Mouse (Mus musculus): ENCODE measurements around the gene Zbed4. TPM values are rescaled to one million over a fixed set of nuclear protein-coding genes. Genes with fewer than 3 reads are reported as not detected.

The Zbed4 gene
- polyA plus RNA-seq, 1 experiment from 2014 or later = 35.3 TPM

- DNase-seq (ENCODE audit: low spot score) = no peak
- 92% methylated on average over 7 of the region's 7 CpGs for WGBS
- no peaks in the 10 kb centered on the region for H3K27me3 ChIP-seq (ENCODE audit: low read depth, poor library complexity, severe bottlenecking)
- H3K4me3 ChIP-seq = no peak overlapping the region
- H3K9me3 ChIP-seq (replicated peaks) = no peaks in the 10 kb centered on the region
- H3K4me1 ChIP-seq = peaks cover 21% of the 10 kb centered on the region
- H3K36me3 ChIP-seq = peaks cover 69% of the 10 kb centered on the region
- H3K27ac ChIP-seq = no peak overlapping the region
These were observed 71.1 kb downstream of the Zbed4 start for GRCm38 (mm10) chr15:88822513-88822912.

GRCm38 (mm10) chr15:88823376-88823775, 71.9 kb downstream of the Zbed4 start:
- no peak for DNase-seq (ENCODE audit: low spot score)
- no peaks in the 10 kb centered on the region for H3K27me3 ChIP-seq (ENCODE audit: low read depth, poor library complexity, severe bottlenecking)
- H3K9me3 ChIP-seq (replicated peaks) = no peaks in the 10 kb centered on the region
- WGBS = 90% methylated on average over 5 of the region's 5 CpGs
- no peak overlapping the region for H3K4me3 ChIP-seq
- peaks cover 69% of the 10 kb centered on the region for H3K36me3 ChIP-seq
- no peak overlapping the region for H3K27ac ChIP-seq
- peaks cover 20% of the 10 kb centered on the region for H3K4me1 ChIP-seq

GRCm38 (mm10) chr15:88827466-88827865, 76.0 kb downstream of the Zbed4 start:
- Histone ChIP-seq H3K27me3 (ENCODE audit: low read depth, poor library complexity, severe bottlenecking) (no peaks in the 10 kb centered on the region), H3K36me3 (peaks cover 53% of the 10 kb centered on the region), H3K4me1 (peaks cover 8% of the 10 kb centered on the region), H3K27ac (no peak overlapping the region), H3K4me3 (no peak overlapping the region), H3K9me3 (replicated peaks) (no peaks in the 10 kb centered on the region)
- 92% methylated on average over 6 of the region's 6 CpGs for WGBS
- DNase-seq (ENCODE audit: low spot score) = no peak

- H3K4me3 ChIP-seq = no peak overlapping the region
- peak; percentile 79 for DNase-seq (ENCODE audit: low spot score)
- H3K27ac ChIP-seq = no peak overlapping the region
- H3K36me3 ChIP-seq = peaks cover 45% of the 10 kb centered on the region
- peaks cover 13% of the 10 kb centered on the region for H3K4me1 ChIP-seq
- H3K27me3 ChIP-seq (ENCODE audit: low read depth, poor library complexity, severe bottlenecking) = no peaks in the 10 kb centered on the region
- H3K9me3 ChIP-seq (replicated peaks) = no peaks in the 10 kb centered on the region
- 24% methylated on average over 9 of the region's 9 CpGs for WGBS
These were observed 76.7 kb downstream of the Zbed4 start for GRCm38 (mm10) chr15:88827991-88828799.

- Histone ChIP-seq H3K9me3 (replicated peaks) (no peaks in the 10 kb centered on the region), H3K27ac (no peak overlapping the region), H3K4me1 (peaks cover 13% of the 10 kb centered on the region), H3K4me3 (no peak overlapping the region), H3K27me3 (ENCODE audit: low read depth, poor library complexity, severe bottlenecking) (no peaks in the 10 kb centered on the region), H3K36me3 (peaks cover 37% of the 10 kb centered on the region)
- peak; percentile 92 for DNase-seq (ENCODE audit: low spot score)
- whole genome bisulfite sequencing = 57% methylated on average over 17 of the region's 17 CpGs
These were observed 77.6 kb downstream of the Zbed4 start for GRCm38 (mm10) chr15:88828800-88829705.

- DNase-seq (ENCODE audit: low spot score) = no peak
- 82% methylated on average over 6 of the region's 6 CpGs for WGBS
- Histone ChIP-seq H3K4me1 (peaks cover 13% of the 10 kb centered on the region), H3K27ac (no peak overlapping the region), H3K27me3 (ENCODE audit: low read depth, poor library complexity, severe bottlenecking) (no peaks in the 10 kb centered on the region), H3K4me3 (no peak overlapping the region), H3K36me3 (peaks cover 28% of the 10 kb centered on the region), H3K9me3 (replicated peaks) (no peaks in the 10 kb centered on the region)
These were observed 78.5 kb downstream of the Zbed4 start for GRCm38 (mm10) chr15:88829791-88830440.

GRCm38 (mm10) chr15:88830696-88831095, 79.2 kb downstream of the Zbed4 start:
- Histone ChIP-seq H3K9me3 (replicated peaks) (no peaks in the 10 kb centered on the region), H3K27ac (no peak overlapping the region), H3K4me3 (no peak overlapping the region), H3K4me1 (peaks cover 13% of the 10 kb centered on the region), H3K36me3 (peaks cover 20% of the 10 kb centered on the region), H3K27me3 (ENCODE audit: low read depth, poor library complexity, severe bottlenecking) (no peaks in the 10 kb centered on the region)
- WGBS = 83% methylated on average over 5 of the region's 5 CpGs
- DNase-seq (ENCODE audit: low spot score) = no peak

GRCm38 (mm10) chr15:88831482-88831881, 80.0 kb downstream of the Zbed4 start:
- H3K9me3 ChIP-seq (replicated peaks) = no peaks in the 10 kb centered on the region
- 82% methylated on average over 5 of the region's 5 CpGs for WGBS
- peaks cover 13% of the 10 kb centered on the region for H3K36me3 ChIP-seq
- no peak overlapping the region for H3K4me3 ChIP-seq
- H3K27me3 ChIP-seq (ENCODE audit: low read depth, poor library complexity, severe bottlenecking) = no peaks in the 10 kb centered on the region
- peaks cover 15% of the 10 kb centered on the region for H3K4me1 ChIP-seq
- no peak for DNase-seq (ENCODE audit: low spot score)
- no peak overlapping the region for H3K27ac ChIP-seq

- H3K4me1 ChIP-seq = peaks cover 26% of the 10 kb centered on the region
- DNase-seq (ENCODE audit: low spot score) = no peak
- no peaks in the 10 kb centered on the region for H3K9me3 ChIP-seq (replicated peaks)
- no peaks in the 10 kb centered on the region for H3K27me3 ChIP-seq (ENCODE audit: low read depth, poor library complexity, severe bottlenecking)
- no peak overlapping the region for H3K4me3 ChIP-seq
- H3K36me3 ChIP-seq = peaks cover 2% of the 10 kb centered on the region; the same call in 1 of the 2 replicates
- 78% methylated on average over 9 of the region's 9 CpGs for WGBS
- no peak overlapping the region for H3K27ac ChIP-seq
These were observed 81.1 kb downstream of the Zbed4 start for GRCm38 (mm10) chr15:88832536-88832935.

Other genes starting within 250 kb of the Zbed4 start
- gene Zdhhc25, start 151.4 kb upstream of the Zbed4 start, polyA plus RNA-seq (2016; fragmentation: Nextera tagmentation; extraction: Ambion mirVana) = not detected in 2 replicates
- gene Brd1, start 17.4 kb upstream of the Zbed4 start, polyA plus RNA-seq (2016; fragmentation: Nextera tagmentation; extraction: Ambion mirVana) = 23.9 and 26.5 TPM in 2 replicates
- gene Alg12, start 67.7 kb downstream of the Zbed4 start, polyA plus RNA-seq (2016; fragmentation: Nextera tagmentation; extraction: Ambion mirVana) = 10.8 and 12.3 TPM in 2 replicates
- gene Creld2, start 68.0 kb downstream of the Zbed4 start, polyA plus RNA-seq (2016; fragmentation: Nextera tagmentation; extraction: Ambion mirVana) = 98.5 and 99.0 TPM in 2 replicates
- gene Pim3, start 110.5 kb downstream of the Zbed4 start, polyA plus RNA-seq (2016; fragmentation: Nextera tagmentation; extraction: Ambion mirVana) = 46.6 and 48.2 TPM in 2 replicates
- gene Ttll8, start 202.8 kb downstream of the Zbed4 start, polyA plus RNA-seq (2016; fragmentation: Nextera tagmentation; extraction: Ambion mirVana) = not detected in 2 replicates
- not detected in 2 replicates for gene Mlc1, start 227.3 kb downstream of the Zbed4 start, polyA plus RNA-seq (2016; fragmentation: Nextera tagmentation; extraction: Ambion mirVana)
- 0.11 and 0.18 TPM in 2 replicates for gene Mov10l1, start 231.2 kb downstream of the Zbed4 start, polyA plus RNA-seq (2016; fragmentation: Nextera tagmentation; extraction: Ambion mirVana)